Mouse (Mus musculus) layer of hippocampus, adult 2 months (tissue): ENCODE measurements around the gene Herc3. TPM values are rescaled to one million over a fixed set of nuclear protein-coding genes. Genes with fewer than 3 reads are reported as not detected.
"Not testable (repeated sequence)": the region's sequence is repeated elsewhere in the genome, so short reads cannot be mapped to it uniquely, and the experiment has no call there.

ENCODE experiments used
- DNase-seq, 2 experiments: peaks; one replicate each; pipeline ENCODE4 v3.0.0; 2022; ENCODE audit warnings: low spot score in 2 of 2
- H3K27ac ChIP-seq: fragments of 200-600 bp; 2 replicates; pipeline ENCODE4 v1.8.1; 2022
- H3K4me3 ChIP-seq: fragments of 200-600 bp; 2 replicates; pipeline ENCODE4 v1.8.1; 2022; ENCODE audit warnings: mild to moderate bottlenecking
- CTCF ChIP-seq: fragments of 200-600 bp; conservative IDR thresholded peaks from 2 replicates; pipeline ENCODE4 v1.8.1; 2022; ENCODE audit warnings: antibody characterized with exemption, mild to moderate bottlenecking, moderate library complexity
- total RNA-seq, 2 experiments: library from RNA; stranded (reverse); gene quantifications; 2 replicates each; pipeline ENCODE4 v1.2.3; 2021

The Herc3 gene
- total RNA-seq, 2 experiments from 2014 or later = 245 to 249 TPM

DNA sequence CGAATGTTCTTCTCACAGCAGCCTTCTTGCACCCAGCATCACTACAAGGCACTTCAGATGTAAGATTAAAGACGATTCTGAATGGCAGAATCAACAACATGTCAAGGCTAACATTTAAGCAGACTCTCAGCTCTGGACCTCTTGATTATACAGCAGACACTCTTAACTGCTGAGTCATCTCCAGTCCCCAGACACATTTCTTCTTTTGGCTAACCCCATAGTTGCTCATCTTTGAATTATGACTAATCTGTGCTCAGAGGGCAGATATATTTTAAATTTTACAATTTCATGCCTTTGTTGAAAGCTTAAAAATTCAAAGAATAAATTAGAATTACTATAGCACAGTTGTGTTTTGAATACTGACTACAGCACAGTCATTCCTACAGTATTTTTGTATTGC lies 9.9 kb downstream of the Herc3 start:
- peak overlapping the region; percentile 28; the same call in 1 of the 2 replicates for H3K27ac ChIP-seq
- TF ChIP-seq CTCF = no peak

DNA sequence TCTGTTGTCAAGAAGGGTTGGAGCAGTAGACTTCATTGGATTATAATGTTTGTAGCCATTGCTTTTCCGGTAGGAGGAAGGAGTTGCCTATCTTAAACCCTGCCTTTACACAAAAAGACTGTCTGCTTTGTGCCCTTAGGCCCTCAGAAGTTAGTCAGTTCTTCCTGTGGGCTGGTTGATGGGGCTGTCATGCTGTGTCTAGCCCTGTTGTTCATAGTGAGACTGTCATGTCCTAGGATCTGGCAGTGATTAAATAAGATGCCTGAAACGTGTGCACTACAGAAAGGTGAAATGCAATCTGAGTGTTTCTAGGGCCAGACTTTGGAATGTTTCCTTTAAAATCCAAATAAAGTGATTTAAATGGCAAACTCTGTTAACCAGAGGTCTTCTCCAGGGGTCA lies 10.9 kb downstream of the Herc3 start:
- Histone ChIP-seq H3K4me3 (no peak overlapping the region), H3K27ac (no peak overlapping the region)
- DNase-seq = no peak
- TF ChIP-seq CTCF = no peak

More for the DNA sequence above, 9.9 kb downstream of the Herc3 start:
- DNase-seq = no peak
- no peak overlapping the region for H3K4me3 ChIP-seq

DNA sequence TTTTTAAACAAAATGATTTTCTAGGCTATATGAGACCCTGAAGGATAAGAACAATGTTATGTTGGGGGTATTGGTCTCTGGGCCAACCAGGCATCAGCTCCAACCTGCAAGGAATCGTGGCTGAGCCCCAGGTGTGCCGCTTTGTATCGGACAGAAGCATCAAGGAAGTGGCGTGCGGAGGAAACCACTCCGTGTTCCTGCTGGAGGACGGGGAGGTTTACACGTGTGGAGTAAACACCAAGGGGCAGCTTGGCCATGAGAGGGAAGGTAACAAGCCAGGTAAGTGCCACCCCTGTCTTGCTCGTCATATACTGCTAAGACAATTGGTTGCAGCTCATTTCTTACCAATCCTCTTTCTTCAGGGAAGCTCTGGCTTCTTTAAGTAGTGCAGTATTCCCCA lies 12.3 kb downstream of the Herc3 start:
- DNase-seq = no peak
- H3K4me3 ChIP-seq = no peak overlapping the region
- TF ChIP-seq CTCF = no peak
- H3K27ac ChIP-seq = peak overlapping the region; percentile 43; the same call in 1 of the 2 replicates

DNA sequence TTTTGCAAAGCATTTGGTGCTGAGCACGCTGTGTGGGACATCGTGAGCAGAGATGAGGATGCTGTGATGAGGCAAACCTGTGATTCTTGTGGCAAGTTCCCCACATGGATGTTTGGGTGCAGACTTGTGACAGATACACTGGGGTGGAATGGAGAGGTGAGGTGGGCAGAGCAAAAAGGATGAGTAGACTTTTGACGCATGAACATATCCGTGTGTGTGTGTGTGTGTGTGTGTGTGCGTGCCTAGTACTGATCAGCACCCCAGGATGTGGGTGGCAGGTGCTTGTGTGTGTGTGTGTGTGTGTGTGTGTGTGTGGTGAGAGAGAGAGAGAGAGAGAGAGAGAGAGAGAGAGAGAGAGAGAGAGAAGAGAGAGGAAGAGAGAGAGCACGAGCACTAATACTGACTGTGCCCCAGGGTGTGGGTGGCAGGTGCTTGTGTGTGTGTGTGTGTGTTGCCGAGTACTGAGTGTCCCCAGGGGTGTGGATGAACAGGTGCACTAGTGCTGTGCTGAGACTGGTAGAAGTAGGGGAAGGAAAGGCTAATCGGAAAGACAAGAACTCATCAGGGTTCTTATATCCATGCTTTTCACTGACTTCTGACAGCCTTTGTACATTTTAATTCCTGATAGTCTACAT lies 13.0 kb downstream of the Herc3 start:
- no peak for TF ChIP-seq CTCF
- H3K4me3 ChIP-seq = no peak overlapping the region
- peak; percentile 34 to 39 for DNase-seq
- peak overlapping the region; percentile 43; the same call in 1 of the 2 replicates for H3K27ac ChIP-seq

DNA sequence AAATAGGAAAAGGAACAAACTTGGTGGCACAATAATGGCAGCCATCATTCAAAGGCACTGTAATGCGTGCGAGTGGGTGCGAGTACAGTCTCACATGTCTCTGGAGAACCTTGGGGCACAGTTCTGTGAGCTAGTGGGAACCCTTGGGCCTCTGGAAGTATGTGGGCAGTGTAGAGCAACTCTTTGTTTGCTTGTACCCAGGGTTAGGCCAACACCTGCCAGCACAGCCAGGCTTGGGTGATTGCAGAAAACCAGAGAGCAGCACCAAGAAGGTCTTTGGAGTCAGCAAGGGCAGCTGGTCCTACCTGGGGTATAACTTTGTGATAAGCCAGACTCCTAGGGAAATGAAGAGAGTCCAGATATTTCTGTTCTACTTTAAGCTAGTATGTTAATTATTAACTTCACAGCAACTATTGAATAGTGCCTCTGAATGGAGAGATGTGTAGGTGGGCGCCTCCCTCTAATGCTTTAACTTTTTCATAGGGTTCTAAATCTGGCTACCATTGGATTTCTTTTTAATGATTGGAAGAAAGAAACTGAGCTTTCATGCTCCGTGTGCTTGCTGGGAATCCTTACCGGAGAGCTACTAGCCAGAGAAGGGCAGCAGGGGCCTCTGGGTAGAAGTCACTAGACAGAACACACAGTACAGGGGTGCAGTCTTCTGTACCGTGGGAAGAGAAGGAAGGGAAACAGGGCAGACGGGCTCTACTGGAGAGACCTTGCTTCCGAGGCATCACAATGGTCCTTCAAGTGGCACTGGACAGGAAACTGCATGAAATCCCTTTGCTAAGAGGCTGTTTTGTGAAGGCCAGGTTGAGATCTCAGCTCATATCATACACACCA lies 15.8 kb downstream of the Herc3 start:
- Histone ChIP-seq H3K4me3 (no peak overlapping the region), H3K27ac (no peak overlapping the region)
- no peak for TF ChIP-seq CTCF
- no peak for DNase-seq

DNA sequence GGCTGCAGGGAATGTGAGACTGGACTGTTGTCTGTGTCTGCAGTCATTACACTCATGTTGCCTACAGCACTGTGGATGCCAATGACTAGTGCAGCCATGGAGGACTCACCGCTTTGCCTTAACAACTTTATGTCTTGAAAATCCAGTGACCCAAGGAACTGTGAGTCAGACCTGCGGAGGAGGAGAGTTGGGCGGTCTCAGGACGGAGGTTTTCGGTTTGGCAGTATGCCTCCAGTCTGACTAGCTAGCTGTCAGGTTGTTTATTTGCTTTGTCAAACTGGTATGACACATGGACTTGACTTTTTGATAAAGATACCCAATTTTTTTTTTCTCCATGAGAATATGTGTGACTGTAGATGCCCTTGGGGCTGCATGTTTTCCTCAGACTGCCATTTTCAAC lies 16.6 kb downstream of the Herc3 start:
- no peak for DNase-seq
- no peak for TF ChIP-seq CTCF
- Histone ChIP-seq H3K4me3 (no peak overlapping the region), H3K27ac (no peak overlapping the region)

DNA sequence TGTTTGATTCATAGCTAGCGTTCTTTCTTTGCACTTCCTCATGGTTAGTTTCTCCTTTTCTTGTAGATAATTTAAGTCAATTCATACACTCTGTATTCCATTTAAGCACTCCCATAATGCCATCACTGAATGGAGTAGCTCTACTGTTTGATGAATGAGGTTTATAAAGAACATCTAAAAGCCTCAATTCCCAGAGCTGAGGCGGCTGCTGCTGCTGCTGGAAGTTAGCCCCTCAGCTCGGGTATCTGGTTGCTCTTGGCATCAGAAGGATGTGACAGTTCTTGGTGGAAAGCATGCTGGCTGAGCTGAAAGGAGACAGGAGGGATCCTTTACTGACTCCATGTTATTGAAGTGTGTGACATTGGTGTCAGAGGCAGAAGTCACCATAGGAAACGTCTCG lies 18.1 kb downstream of the Herc3 start:
- Histone ChIP-seq H3K27ac (no peak overlapping the region), H3K4me3 (no peak overlapping the region)
- no peak for TF ChIP-seq CTCF
- no peak for DNase-seq

DNA sequence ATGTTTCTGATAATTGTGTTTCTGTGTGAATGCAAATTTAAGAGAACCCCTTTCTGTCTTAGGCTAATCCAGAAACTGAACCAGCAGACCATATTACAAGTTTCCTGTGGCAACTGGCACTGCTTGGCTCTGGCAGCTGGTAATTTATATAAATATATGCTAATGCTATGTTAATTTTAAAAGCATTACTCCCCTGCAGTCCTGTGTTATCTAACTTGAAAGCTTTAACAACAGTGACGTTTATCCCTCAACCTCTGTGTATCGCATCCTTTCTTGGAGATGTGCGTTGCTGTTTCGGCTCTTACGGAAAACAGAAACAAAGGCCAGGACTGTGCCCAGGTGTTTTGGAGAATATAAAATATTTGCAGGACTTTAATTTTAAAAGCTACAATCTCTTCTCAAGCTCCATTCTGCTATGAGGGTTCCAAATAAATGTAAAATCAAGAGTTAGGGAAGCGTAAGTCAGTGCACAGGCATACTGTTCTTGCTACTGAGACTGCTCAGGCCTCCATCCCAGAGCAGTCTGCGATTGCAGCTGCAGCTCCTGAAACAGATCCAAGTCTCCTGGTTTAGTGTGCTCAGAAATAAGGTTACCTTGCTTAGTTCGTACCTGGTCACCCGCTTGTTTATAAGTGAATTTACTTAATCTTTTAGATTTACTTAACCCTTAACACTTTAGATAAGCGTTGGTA lies 24.6 kb downstream of the Herc3 start:
- no peak for TF ChIP-seq CTCF
- Histone ChIP-seq H3K27ac (peak overlapping the region; percentile 54), H3K4me3 (no peak overlapping the region)
- DNase-seq = peak in 1 of 2 experiments; percentile 48

DNA sequence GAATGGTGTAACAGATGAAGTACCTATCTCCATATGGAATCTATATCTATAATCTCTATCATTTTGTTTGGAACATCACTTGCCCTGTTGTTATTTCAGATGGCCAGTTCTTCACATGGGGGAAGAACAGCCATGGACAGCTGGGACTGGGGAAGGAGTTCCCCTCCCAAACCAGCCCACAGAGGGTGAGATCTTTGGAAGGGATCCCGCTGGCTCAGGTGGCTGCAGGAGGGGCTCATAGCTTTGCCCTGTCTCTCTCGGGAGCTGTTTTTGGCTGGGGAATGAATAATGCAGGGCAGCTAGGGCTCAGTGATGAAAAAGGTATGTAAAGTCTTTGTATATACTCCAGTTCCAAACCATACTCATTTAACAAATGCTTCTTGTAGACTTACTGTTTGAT lies 25.2 kb downstream of the Herc3 start:
- Histone ChIP-seq H3K27ac (peak overlapping the region; percentile 54; the same call in 1 of the 2 replicates), H3K4me3 (no peak overlapping the region)
- no peak for TF ChIP-seq CTCF
- DNase-seq = no peak

DNA sequence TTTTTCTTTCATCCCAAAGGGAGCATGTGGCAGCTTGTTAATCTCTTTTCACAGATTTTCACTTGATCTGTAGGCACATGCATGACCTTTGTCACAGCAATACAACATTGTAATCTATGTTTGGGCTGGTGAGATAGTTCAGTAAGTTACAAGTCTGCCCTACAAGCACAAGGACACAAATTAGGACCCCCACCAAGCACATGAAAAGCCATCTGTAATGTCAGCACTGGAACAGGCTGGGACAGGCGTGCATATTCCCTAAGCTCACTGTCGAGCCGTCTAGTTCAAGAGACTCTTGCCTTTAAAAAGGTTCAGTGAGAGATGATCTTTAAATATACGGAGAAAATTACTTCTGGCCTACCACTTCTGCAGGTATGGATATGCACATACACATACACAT lies 28.3 kb downstream of the Herc3 start:
- DNase-seq = no peak
- H3K27ac ChIP-seq = no peak overlapping the region
- no peak for TF ChIP-seq CTCF
- H3K4me3 ChIP-seq = no peak overlapping the region

DNA sequence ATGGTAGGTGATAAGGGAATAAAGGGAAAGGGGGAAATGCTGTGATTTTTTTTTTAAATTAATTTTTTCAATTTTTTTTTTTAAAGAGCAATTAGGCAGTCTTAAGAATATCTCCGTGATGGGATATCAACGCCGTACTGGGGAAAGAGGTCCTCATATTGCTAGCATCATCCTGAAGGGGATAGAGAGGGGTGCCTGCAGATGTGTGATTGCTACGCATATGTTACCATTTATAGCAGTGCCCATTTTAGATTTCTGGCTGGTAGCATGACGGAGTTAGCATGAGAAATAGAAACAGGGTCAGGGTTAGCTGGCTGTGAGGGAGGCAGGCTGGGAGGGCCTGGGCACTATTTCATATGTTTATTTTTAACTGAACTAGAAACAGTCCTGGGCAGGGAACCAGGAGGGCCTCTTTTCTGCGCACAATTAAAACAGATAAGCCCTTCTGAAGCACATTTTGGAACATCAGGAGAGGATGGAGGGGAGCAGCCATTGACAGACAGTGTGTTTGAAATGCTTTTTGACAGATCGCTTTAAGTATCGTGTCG lies 31.3 kb downstream of the Herc3 start:
- no peak for TF ChIP-seq CTCF
- no peak for DNase-seq
- 0 out of 2 replicates have a peak overlapping the region, but pooled peaks have one; percentile 25 for H3K27ac ChIP-seq
- no peak overlapping the region for H3K4me3 ChIP-seq

DNA sequence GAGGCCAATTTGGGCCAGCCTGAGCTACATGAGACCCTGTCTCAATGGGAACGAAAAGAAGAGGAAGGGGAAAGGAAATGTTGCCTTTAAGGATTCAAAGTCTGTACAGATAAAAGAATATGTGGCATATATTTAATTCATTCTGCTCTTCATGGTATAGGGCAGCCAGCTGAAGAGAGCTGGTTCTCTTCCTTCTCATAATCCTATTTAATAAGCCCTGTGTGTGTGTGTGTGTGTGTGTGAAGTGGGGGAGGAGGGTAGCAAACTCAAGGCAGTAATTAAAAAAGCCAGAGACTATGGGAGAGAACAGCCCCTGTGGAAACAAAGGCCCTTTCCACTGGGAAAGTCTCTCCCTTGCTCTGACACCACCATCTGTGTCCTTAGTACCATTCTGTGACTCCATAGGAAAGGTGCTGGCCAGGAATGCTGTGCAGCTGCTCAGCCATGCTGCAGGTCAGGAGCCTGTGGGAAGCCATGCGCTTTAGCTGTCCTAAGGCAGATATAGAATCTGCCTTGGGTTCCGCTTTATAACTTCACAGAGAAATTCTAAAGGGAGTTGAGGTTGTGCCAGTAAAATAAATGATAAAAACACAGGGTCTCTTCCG lies 32.5 kb downstream of the Herc3 start:
- no peak overlapping the region for H3K27ac ChIP-seq
- DNase-seq = no peak
- H3K4me3 ChIP-seq = no peak overlapping the region
- no peak for TF ChIP-seq CTCF

DNA sequence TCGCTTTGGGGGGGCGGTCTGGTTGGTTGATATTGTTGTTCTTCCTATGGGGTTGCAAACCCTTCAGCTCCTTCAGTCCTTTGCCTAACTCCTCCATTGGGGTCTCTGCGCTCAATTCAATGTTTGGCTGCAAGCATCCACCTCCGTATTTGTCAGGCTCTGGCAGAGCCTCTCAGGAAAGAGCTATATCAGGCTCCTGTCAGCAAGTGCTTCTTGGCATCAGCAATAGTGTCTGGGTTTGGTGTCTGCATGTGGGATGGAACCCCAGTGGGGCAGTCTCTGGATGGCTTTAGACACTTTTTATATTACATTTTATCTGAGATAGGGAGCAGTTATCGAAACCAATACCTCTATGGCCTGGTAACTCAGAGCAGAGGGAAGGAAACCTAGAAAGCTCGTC lies 36.6 kb downstream of the Herc3 start:
- H3K27ac ChIP-seq, DNase-seq, H3K4me3 ChIP-seq: not testable (repeated sequence)
